Mouse (Mus musculus) midbrain, embryonic 14.5 days (tissue): ENCODE results near the gene Emb. TPM values are rescaled to one million over a fixed set of nuclear protein-coding genes. Genes with fewer than 3 reads are reported as not detected.
A peak's percentile ranks its signal among the peaks of the same experiment; 100 is the strongest.
"Not testable (repeated sequence)": the region's sequence is repeated elsewhere in the genome, so short reads cannot be mapped to it uniquely, and the experiment has no call there.

Source experiments
- ATAC-seq: fragments of 200-750 bp; cut with Nextera tagmentation; 2 replicates; pipeline ENCODE4 v1.8.0; 2017; ENCODE audit warnings: moderate number of reproducible peaks, moderate library complexity; ENCODE audit not compliant: low FRiP score, low TSS enrichment
- DNase-seq: peaks from one replicate; pipeline ENCODE4 v3.0.0-alpha.2; 2015
- H3K27ac ChIP-seq: fragments of 300-500 bp; sonication (generic); replicated peaks from 2 replicates; pipeline ENCODE4 v1.5.1; 2014; ENCODE audit warnings: mild to moderate bottlenecking, low read depth, low read length, moderate library complexity
- H3K27me3 ChIP-seq: fragments of 300-500 bp; sonication (generic); 2 replicates; pipeline ENCODE4 v1.6.1; 2014; ENCODE audit warnings: low read length, control low read depth, mixed read lengths; ENCODE audit not compliant: control insufficient read depth, insufficient read depth
- H3K36me3 ChIP-seq: fragments of 300-500 bp; sonication (generic); 2 replicates; pipeline ENCODE4 v1.6.1; 2014; ENCODE audit warnings: low read length, control low read depth; ENCODE audit not compliant: control insufficient read depth, insufficient read depth
- H3K4me1 ChIP-seq: fragments of 300-500 bp; sonication (generic); 2 replicates; pipeline ENCODE4 v1.6.1; 2014; ENCODE audit warnings: mild to moderate bottlenecking, antibody characterized with exemption, low read length, control low read depth; ENCODE audit not compliant: control insufficient read depth, insufficient read depth
- H3K4me2 ChIP-seq: fragments of 300-500 bp; sonication (generic); 2 replicates; pipeline ENCODE4 v1.6.1; 2014; ENCODE audit warnings: mild to moderate bottlenecking, low read length, moderate library complexity
- H3K4me3 ChIP-seq: fragments of 300-500 bp; sonication (generic); replicated peaks from 2 replicates; pipeline ENCODE4 v1.5.1; 2014; ENCODE audit warnings: low read depth, low read length
- H3K9ac ChIP-seq: fragments of 300-500 bp; sonication (generic); replicated peaks from 2 replicates; pipeline ENCODE4 v1.6.1; 2014; ENCODE audit warnings: mild to moderate bottlenecking, low read length, moderate library complexity
- H3K9me3 ChIP-seq: fragments of 300-500 bp; sonication (generic); 2 replicates; pipeline ENCODE4 v1.6.1; 2016; ENCODE audit warnings: low read length, control low read depth, mixed read lengths; ENCODE audit not compliant: control insufficient read depth
- WGBS: fragments of 180-500 bp; shearing (Covaris S2); extraction: QIAGEN DNeasy Blood & Tissue Kit; methylation state at CpG from one replicate; pipeline ENCODE4 v1.1.7; 2014; 5-methylcytosine and 5-hydroxymethylcytosine counted together
- polyA plus RNA-seq: library from polyadenylated mRNA; unstranded; fragments of >200 nt; fragmentation: Nextera tagmentation; extraction: Ambion mirVana; gene quantifications from 2 replicates; pipeline ENCODE4 v1.2.1, GENCODE M21; 2014

Gene Emb
- polyA plus RNA-seq = 9.9 and 11.1 TPM in 2 replicates

- H3K4me3 ChIP-seq = no peak within 1 kb of the TSS
- WGBS = 92% methylated on average over 6 of the region's 6 CpGs
- H3K4me2 ChIP-seq = no peak within 1 kb of the TSS
- H3K9ac ChIP-seq = no peak within 1 kb of the TSS
- H3K27ac ChIP-seq = no peak within 1 kb of the TSS
- DNase-seq (no peak), ATAC-seq (no peak)
- H3K4me1 ChIP-seq = no peaks in the 10 kb centered on the region
- H3K27me3 ChIP-seq = no peaks in the 10 kb centered on the region
- H3K9me3 ChIP-seq = no peaks in the 10 kb centered on the region
- no peaks in the 10 kb centered on the region for H3K36me3 ChIP-seq
Measured at GRCm38 (mm10) chr13:117208236-117208635, at the start of gene Emb. Emb (plus strand) TSS chr13:117208536.

GRCm38 (mm10) chr13:117163906-117164305 lies 44.4 kb upstream of the Emb start:
- H3K4me3 ChIP-seq = no peak overlapping the region
- H3K4me2 ChIP-seq = no peak overlapping the region
- no peaks in the 10 kb centered on the region for H3K27me3 ChIP-seq
- no peak for ATAC-seq
- no peak overlapping the region for H3K27ac ChIP-seq
- H3K4me1 ChIP-seq = no peaks in the 10 kb centered on the region
- no peak overlapping the region for H3K9ac ChIP-seq
- H3K36me3 ChIP-seq = no peaks in the 10 kb centered on the region
- 90% methylated on average over 5 of the region's 5 CpGs for WGBS
- H3K9me3 ChIP-seq = no peaks in the 10 kb centered on the region
- no peak for DNase-seq

GRCm38 (mm10) chr13:117165071-117165470 lies 43.3 kb upstream of the Emb start:
- Histone ChIP-seq H3K4me2 (no peak overlapping the region), H3K4me3 (no peak overlapping the region), H3K9ac (no peak overlapping the region), H3K9me3 (no peaks in the 10 kb centered on the region), H3K36me3 (no peaks in the 10 kb centered on the region), H3K4me1 (no peaks in the 10 kb centered on the region), H3K27ac (no peak overlapping the region), H3K27me3 (no peaks in the 10 kb centered on the region)
- no peak for DNase-seq
- 97% methylated on average over 8 of the region's 8 CpGs for WGBS
- ATAC-seq = no peak

GRCm38 (mm10) chr13:117180912-117181311 lies 27.4 kb upstream of the Emb start:
- H3K4me2 ChIP-seq, H3K4me1 ChIP-seq, H3K9me3 ChIP-seq, DNase-seq, H3K9ac ChIP-seq, H3K4me3 ChIP-seq, H3K27me3 ChIP-seq, H3K36me3 ChIP-seq, ATAC-seq, H3K27ac ChIP-seq: not testable (repeated sequence)
- 55% methylated on average over 3 of the region's 3 CpGs for WGBS

GRCm38 (mm10) chr13:117183288-117183687 lies 25.0 kb upstream of the Emb start:
- Histone ChIP-seq H3K4me1 (no peaks in the 10 kb centered on the region), H3K27me3 (no peaks in the 10 kb centered on the region), H3K36me3 (no peaks in the 10 kb centered on the region), H3K27ac (no peak overlapping the region), H3K4me3 (no peak overlapping the region), H3K4me2 (no peak overlapping the region), H3K9me3 (no peaks in the 10 kb centered on the region), H3K9ac (no peak overlapping the region)
- DNase-seq (no peak), ATAC-seq (no peak)
- 83% methylated on average over 6 of the region's 6 CpGs for WGBS

GRCm38 (mm10) chr13:117185329-117185728 lies 23.0 kb upstream of the Emb start:
- no peaks in the 10 kb centered on the region for H3K9me3 ChIP-seq
- H3K4me1 ChIP-seq = no peaks in the 10 kb centered on the region
- no peaks in the 10 kb centered on the region for H3K36me3 ChIP-seq
- H3K27me3 ChIP-seq = no peaks in the 10 kb centered on the region
- H3K4me3 ChIP-seq = no peak overlapping the region
- no peak overlapping the region for H3K4me2 ChIP-seq
- H3K9ac ChIP-seq = no peak overlapping the region
- DNase-seq = peak; percentile 25
- H3K27ac ChIP-seq = no peak overlapping the region
- no peak for ATAC-seq
- 79% methylated on average over 6 of the region's 6 CpGs for WGBS

GRCm38 (mm10) chr13:117192161-117192560 lies 16.2 kb upstream of the Emb start:
- Histone ChIP-seq H3K9me3 (no peaks in the 10 kb centered on the region), H3K27ac (no peak overlapping the region), H3K4me2 (no peak overlapping the region), H3K27me3 (no peaks in the 10 kb centered on the region), H3K9ac (no peak overlapping the region), H3K4me3 (no peak overlapping the region), H3K36me3 (no peaks in the 10 kb centered on the region), H3K4me1 (no peaks in the 10 kb centered on the region)
- DNase-seq (no peak), ATAC-seq (no peak)
- 87% methylated on average over 5 of the region's 5 CpGs for WGBS

- no peak for DNase-seq
- whole genome bisulfite sequencing = 86% methylated on average over 7 of the region's 7 CpGs
- ATAC-seq = no peak
Measured at GRCm38 (mm10) chr13:117193422-117193983, 14.8 kb upstream of the Emb start.

GRCm38 (mm10) chr13:117195569-117196495 lies 12.5 kb upstream of the Emb start:
- Histone ChIP-seq H3K4me2 (no peak overlapping the region), H3K4me3 (no peak overlapping the region), H3K9me3 (no peaks in the 10 kb centered on the region), H3K36me3 (no peaks in the 10 kb centered on the region), H3K27ac (no peak overlapping the region), H3K9ac (no peak overlapping the region), H3K27me3 (no peaks in the 10 kb centered on the region), H3K4me1 (no peaks in the 10 kb centered on the region)
- DNase-seq (no peak), ATAC-seq (no peak)
- WGBS = 93% methylated on average over 13 of the region's 13 CpGs

More at GRCm38 (mm10) chr13:117193422-117193983, 14.8 kb upstream of the Emb start:
- Histone ChIP-seq H3K27me3 (no peaks in the 10 kb centered on the region), H3K4me2 (no peak overlapping the region), H3K9ac (no peak overlapping the region), H3K4me1 (no peaks in the 10 kb centered on the region), H3K27ac (no peak overlapping the region), H3K9me3 (no peaks in the 10 kb centered on the region), H3K4me3 (no peak overlapping the region), H3K36me3 (no peaks in the 10 kb centered on the region)
